Mouse (Mus musculus) mouse trophoblast stem cell (cell line): ENCODE results near the gene Olfr1500.
"Not testable (repeated sequence)": the region's sequence is repeated elsewhere in the genome, so short reads cannot be mapped to it uniquely, and the experiment has no call there.

Experiments used
- in situ Hi-C, 2 experiments: fragments of 300-500 bp; cut with MseI, MboI; formaldehyde crosslinking; loops; 2 replicates in 1 of 2; 3 replicates in 1 of 2; pipeline ENCODE4 v1.15.1; 2025

Gene Olfr1500

GRCm38 (mm10) chr19:13830388-13830787, at the start of gene Olfr1500:
Olfr1500 (minus strand) TSS chr19:13830488.
- in situ Hi-C loops = no loop called here

- in situ Hi-C loops = no loop called here
Observed at GRCm38 (mm10) chr19:13861495-13861894, 31.2 kb upstream of the Olfr1500 start, which contains the start of gene Olfr1502. Olfr1502 (plus strand) TSS chr19:13861795.

- in situ Hi-C loops = not testable (repeated sequence)
Observed at GRCm38 (mm10) chr19:13850592-13850991, 20.3 kb upstream of the Olfr1500 start, which contains the start of gene Olfr1501. Olfr1501 (minus strand) TSS chr19:13850692.

GRCm38 (mm10) chr19:13828447-13828846, 1.8 kb downstream of the Olfr1500 start:
- in situ Hi-C loops = no loop called here

GRCm38 (mm10) chr19:13820847-13821246, 9.4 kb downstream of the Olfr1500 start:
- in situ Hi-C loops = no loop called here

- in situ Hi-C loops = no loop called here
Observed at GRCm38 (mm10) chr19:13819347-13819746, 10.9 kb downstream of the Olfr1500 start, which contains the start of gene Olfr1499. Olfr1499 (minus strand) TSS chr19:13819447.

- in situ Hi-C loops = no loop called here
Observed at GRCm38 (mm10) chr19:13818827-13819226, 11.5 kb downstream of the Olfr1500 start.

- in situ Hi-C loops = no loop called here
Observed at GRCm38 (mm10) chr19:13812823-13813222, 17.5 kb downstream of the Olfr1500 start.

- in situ Hi-C loops = not testable (repeated sequence)
Observed at GRCm38 (mm10) chr19:13805486-13805885, 24.8 kb downstream of the Olfr1500 start.

- in situ Hi-C loops = no loop called here
Observed at GRCm38 (mm10) chr19:13798102-13798501, 32.2 kb downstream of the Olfr1500 start, which contains the start of gene Olfr1497. Olfr1497 (minus strand) TSS chr19:13798202.

- in situ Hi-C loops = no loop called here
Observed at GRCm38 (mm10) chr19:13777578-13777977, 52.7 kb downstream of the Olfr1500 start, which contains the start of gene Olfr1496. Olfr1496 (plus strand) TSS chr19:13777878.
